Mouse (Mus musculus) liver, embryonic 14.5 days (tissue): ENCODE results near the gene Brpf1.

Source experiments
- CTCF ChIP-seq: IDR thresholded peaks from 2 replicates; pipeline ENCODE4 v1.5.1; 2016; ENCODE audit warnings: antibody characterized with exemption, low read depth, control low read depth
- EP300 ChIP-seq: IDR thresholded peaks from 2 replicates; pipeline ENCODE4 v1.6.1; 2016; ENCODE audit warnings: antibody characterized with exemption, low read depth

- no peak for TF ChIP-seq CTCF
- no peak for TF ChIP-seq EP300
Measured at GRCm38 (mm10) chr6:113331721-113332120, 24.8 kb downstream of the Brpf1 start.
